Mouse (Mus musculus) urinary bladder, postnatal 25 days (tissue): ENCODE measurements around the gene Rap1gds1.

Experiments used
- DNase-seq: peaks from one replicate; pipeline ENCODE4 v3.0.0; 2022; ENCODE audit warnings: low spot score

Gene Rap1gds1

GRCm38 (mm10) chr3:138941604-138942003 is 133.4 kb downstream of the Rap1gds1 start:
- DNase-seq, result no peak

GRCm38 (mm10) chr3:138937241-138937640 is 137.8 kb downstream of the Rap1gds1 start:
- no peak for DNase-seq

- DNase-seq, result peak; percentile 8
These were observed 138.2 kb downstream of the Rap1gds1 start for GRCm38 (mm10) chr3:138936780-138937179.

- DNase-seq, result no peak
These were observed 147.6 kb downstream of the Rap1gds1 start for GRCm38 (mm10) chr3:138927437-138927836.

GRCm38 (mm10) chr3:138926161-138926560 is 148.8 kb downstream of the Rap1gds1 start:
- no peak for DNase-seq

- DNase-seq, result no peak
These were observed 156.8 kb downstream of the Rap1gds1 start for GRCm38 (mm10) chr3:138918241-138918640.

- DNase-seq, result no peak
These were observed 158.0 kb downstream of the Rap1gds1 start for GRCm38 (mm10) chr3:138917016-138917415.

- DNase-seq, result no peak
These were observed 158.4 kb downstream of the Rap1gds1 start for GRCm38 (mm10) chr3:138916591-138916990.

- DNase-seq, result no peak
These were observed 160.2 kb downstream of the Rap1gds1 start for GRCm38 (mm10) chr3:138914626-138915288.

GRCm38 (mm10) chr3:138912504-138912903 is 162.5 kb downstream of the Rap1gds1 start:
- DNase-seq, result no peak

GRCm38 (mm10) chr3:138909313-138909712 is 165.7 kb downstream of the Rap1gds1 start:
- no peak for DNase-seq

- peak; percentile 63 for DNase-seq
These were observed 168.7 kb downstream of the Rap1gds1 start for GRCm38 (mm10) chr3:138906112-138906880.

- no peak for DNase-seq
These were observed 169.3 kb downstream of the Rap1gds1 start for GRCm38 (mm10) chr3:138905678-138906077.

- no peak for DNase-seq
These were observed 174.3 kb downstream of the Rap1gds1 start for GRCm38 (mm10) chr3:138900571-138901141.

GRCm38 (mm10) chr3:138898055-138898454 is 176.9 kb downstream of the Rap1gds1 start:
- no peak for DNase-seq

- DNase-seq, result no peak
These were observed 177.5 kb downstream of the Rap1gds1 start for GRCm38 (mm10) chr3:138897500-138897899.

GRCm38 (mm10) chr3:138893520-138893919 is 181.5 kb downstream of the Rap1gds1 start:
- DNase-seq, result no peak

- DNase-seq, result no peak
These were observed 185.2 kb downstream of the Rap1gds1 start for GRCm38 (mm10) chr3:138889769-138890295.

GRCm38 (mm10) chr3:138889214-138889613 is 185.8 kb downstream of the Rap1gds1 start:
- no peak for DNase-seq

- DNase-seq, result no peak
These were observed 188.9 kb downstream of the Rap1gds1 start for GRCm38 (mm10) chr3:138886121-138886520.

- DNase-seq, result no peak
These were observed 193.2 kb downstream of the Rap1gds1 start for GRCm38 (mm10) chr3:138881725-138882347.

GRCm38 (mm10) chr3:138880999-138881724 is 193.8 kb downstream of the Rap1gds1 start:
- no peak for DNase-seq
